Mouse (Mus musculus): ENCODE measurements at regions not wholly inside any gene's neighbourhood (a gene's known extent, or its start where the extent isn't known, plus 50 kb on each side); places are given as distances from the start of the nearest gene placed in this dataset.
"Not testable (repeated sequence)": the region's sequence is repeated elsewhere in the genome, so short reads cannot be mapped to it uniquely, and the experiment has no call there.

DNA sequence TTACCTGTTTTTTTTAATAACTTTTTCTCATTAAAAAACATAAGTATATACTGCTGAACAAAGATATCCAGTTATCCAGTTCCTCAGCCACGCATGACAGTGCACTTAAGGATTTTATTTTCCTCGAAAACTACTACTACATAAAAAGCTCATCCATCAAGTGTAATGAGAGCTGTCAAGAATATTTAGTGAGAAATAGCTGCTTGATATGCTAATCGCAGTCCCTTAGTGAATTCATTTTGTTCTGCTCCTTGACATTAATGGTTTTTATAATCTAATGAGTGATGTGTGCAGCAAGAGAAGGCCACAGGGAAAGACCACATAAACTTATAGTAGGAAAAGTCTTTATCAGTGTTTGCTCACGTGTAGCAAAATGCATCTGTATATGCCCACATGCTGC lies 754.0 kb upstream of the Slc39a10 start:
- no peak for ATAC-seq
- H3K27me3 ChIP-seq (ENCODE audit: control insufficient read depth, insufficient read depth, low read depth, low read length) = no peaks in the 10 kb centered on the region
- no peaks in the 10 kb centered on the region for H3K9me3 ChIP-seq (replicated peaks; ENCODE audit: control insufficient read depth, low read length, poor library complexity, severe bottlenecking)
- H3K4me1 ChIP-seq (ENCODE audit: control insufficient read depth, insufficient read depth, low read length) = no peaks in the 10 kb centered on the region
- no peak overlapping the region for H3K9ac ChIP-seq (ENCODE audit: low read depth, low read length)
- H3K27ac ChIP-seq (ENCODE audit: low read length) = no peak overlapping the region
- H3K4me3 ChIP-seq (ENCODE audit: low read depth, low read length) = no peak overlapping the region
- no peaks in the 10 kb centered on the region for H3K36me3 ChIP-seq (ENCODE audit: control insufficient read depth, insufficient read depth, low read length)
- WGBS = 49% methylated on average over 4 of the region's 4 CpGs
- H3K4me2 ChIP-seq (ENCODE audit: low read length) = no peak overlapping the region

DNA sequence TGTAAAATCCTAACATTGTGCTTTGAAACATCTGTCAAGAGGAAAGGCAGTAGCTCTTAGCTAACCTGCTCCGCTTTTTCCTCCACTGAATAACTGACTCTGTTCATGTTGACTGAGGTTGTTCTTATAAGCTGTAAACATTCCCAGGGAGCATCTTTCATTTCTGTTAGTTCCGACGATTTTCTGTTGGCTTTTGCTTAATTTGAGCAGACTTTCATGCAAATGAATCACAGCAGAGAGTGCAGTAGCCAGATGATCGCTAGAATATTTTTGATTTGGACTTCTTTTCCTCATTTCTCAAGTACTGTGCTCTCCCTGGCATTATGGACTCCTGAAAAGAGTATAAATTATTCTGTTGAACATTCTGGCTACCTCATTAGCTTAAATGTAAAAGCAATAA lies 713.9 kb upstream of the Slc39a10 start:
- no peak overlapping the region for H3K4me3 ChIP-seq (ENCODE audit: low read depth, low read length)
- H3K27me3 ChIP-seq (ENCODE audit: control insufficient read depth, insufficient read depth, low read depth, low read length) = no peaks in the 10 kb centered on the region
- 78% methylated on average over 4 of the region's 4 CpGs for WGBS
- ATAC-seq = no peak
- no peak overlapping the region for H3K9ac ChIP-seq (ENCODE audit: low read depth, low read length)
- H3K4me2 ChIP-seq (ENCODE audit: low read length) = no peak overlapping the region
- H3K36me3 ChIP-seq (ENCODE audit: control insufficient read depth, insufficient read depth, low read length) = no peaks in the 10 kb centered on the region
- H3K9me3 ChIP-seq (replicated peaks; ENCODE audit: control insufficient read depth, low read length, poor library complexity, severe bottlenecking) = no peaks in the 10 kb centered on the region
- H3K27ac ChIP-seq (ENCODE audit: low read length) = no peak overlapping the region
- peaks cover 6% of the 10 kb centered on the region for H3K4me1 ChIP-seq (ENCODE audit: control insufficient read depth, insufficient read depth, low read length)

DNA sequence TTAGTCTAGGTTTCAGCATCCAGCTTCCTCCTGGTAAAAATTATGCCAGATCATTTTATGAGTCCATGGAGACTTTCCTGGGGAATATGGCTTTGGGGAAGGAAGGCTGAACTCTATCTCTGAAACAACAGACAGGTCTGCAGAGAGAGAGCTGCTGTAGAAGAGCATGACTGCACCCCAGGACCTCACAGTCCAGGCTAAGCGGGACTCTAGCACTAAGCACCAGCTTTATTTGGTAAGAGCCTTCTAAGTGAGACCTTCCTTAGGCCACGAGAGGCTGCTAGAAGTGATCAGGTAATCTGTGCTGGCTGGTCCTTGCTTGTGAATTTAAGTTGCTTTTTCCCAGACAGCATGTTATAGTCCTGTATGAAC lies 711.3 kb upstream of the Slc39a10 start:
- 48% methylated on average over 2 of the region's 2 CpGs for WGBS
- Histone ChIP-seq H3K27ac (ENCODE audit: low read length) (no peak overlapping the region), H3K4me3 (ENCODE audit: low read depth, low read length) (no peak overlapping the region), H3K36me3 (ENCODE audit: control insufficient read depth, insufficient read depth, low read length) (no peaks in the 10 kb centered on the region), H3K4me1 (ENCODE audit: control insufficient read depth, insufficient read depth, low read length) (peaks cover 6% of the 10 kb centered on the region), H3K27me3 (ENCODE audit: control insufficient read depth, insufficient read depth, low read depth, low read length) (no peaks in the 10 kb centered on the region), H3K9ac (ENCODE audit: low read depth, low read length) (no peak overlapping the region), H3K9me3 (replicated peaks; ENCODE audit: control insufficient read depth, low read length, poor library complexity, severe bottlenecking) (no peaks in the 10 kb centered on the region), H3K4me2 (ENCODE audit: low read length) (no peak overlapping the region)
- no peak; the same call in 1 of the 2 replicates for ATAC-seq

DNA sequence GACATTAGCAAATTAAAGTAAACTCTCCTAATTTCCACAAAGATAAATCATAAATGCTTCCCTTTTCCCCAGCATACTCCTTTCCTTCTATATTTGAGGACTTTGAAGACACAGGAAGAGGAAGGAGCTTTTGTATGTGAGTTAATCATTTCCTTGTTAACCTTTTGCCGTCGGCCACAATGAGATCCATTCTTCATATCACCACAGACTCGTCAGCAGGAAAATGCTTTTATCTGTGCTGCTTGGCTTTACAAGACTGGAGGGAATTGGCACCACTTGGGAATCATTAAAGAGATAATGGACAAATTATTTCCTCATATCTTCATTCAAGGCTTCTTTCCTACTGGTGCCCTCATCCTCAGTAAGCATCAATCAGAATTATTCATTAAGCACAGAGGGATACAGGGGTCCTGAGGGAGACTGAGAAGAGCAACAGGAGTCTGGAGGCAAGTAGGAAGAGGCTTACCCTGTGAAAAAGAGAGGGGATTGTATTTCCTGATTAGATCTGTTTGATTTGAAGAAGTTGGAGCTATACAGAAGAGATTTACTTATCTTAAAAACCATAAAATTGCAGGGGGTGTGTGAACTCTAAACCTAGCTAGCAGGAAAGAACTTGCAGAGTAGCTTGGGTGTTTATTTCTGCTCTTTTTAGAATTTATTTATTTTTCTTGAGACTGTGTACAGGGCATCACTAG lies 710.8 kb upstream of the Slc39a10 start:
- no peak overlapping the region for H3K27ac ChIP-seq (ENCODE audit: low read length)
- peak; percentile 90 for ATAC-seq
- no peak overlapping the region for H3K9ac ChIP-seq (ENCODE audit: low read depth, low read length)
- 15% methylated on average over 3 of the region's 3 CpGs for WGBS
- no peak overlapping the region for H3K4me3 ChIP-seq (ENCODE audit: low read depth, low read length)
- no peaks in the 10 kb centered on the region for H3K9me3 ChIP-seq (replicated peaks; ENCODE audit: control insufficient read depth, low read length, poor library complexity, severe bottlenecking)
- no peaks in the 10 kb centered on the region for H3K36me3 ChIP-seq (ENCODE audit: control insufficient read depth, insufficient read depth, low read length)
- no peaks in the 10 kb centered on the region for H3K27me3 ChIP-seq (ENCODE audit: control insufficient read depth, insufficient read depth, low read depth, low read length)
- no peak overlapping the region for H3K4me2 ChIP-seq (ENCODE audit: low read length)
- peaks cover 6% of the 10 kb centered on the region for H3K4me1 ChIP-seq (ENCODE audit: control insufficient read depth, insufficient read depth, low read length)

DNA sequence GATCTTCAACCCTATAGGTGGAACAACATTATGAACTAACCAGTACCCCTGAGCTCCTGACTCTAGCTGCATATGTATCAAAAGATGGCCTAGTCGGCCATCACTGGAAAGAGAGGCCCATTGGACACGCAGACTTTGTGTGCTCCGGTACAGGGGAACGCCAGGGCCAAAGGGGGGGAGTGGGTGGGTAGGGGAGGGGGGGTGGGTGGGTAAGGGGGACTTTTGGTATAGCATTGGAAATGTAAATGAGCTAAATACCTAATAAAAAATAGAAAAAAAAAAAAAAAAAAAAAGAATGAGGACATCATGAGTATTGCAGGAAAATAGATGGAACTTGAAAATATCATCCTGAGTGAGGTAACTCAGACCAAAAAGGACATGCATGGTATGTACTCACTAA lies 701.0 kb upstream of the Slc39a10 start:
- not testable (repeated sequence) for H3K4me2 ChIP-seq (ENCODE audit: low read length); ATAC-seq; H3K27ac ChIP-seq (ENCODE audit: low read length); H3K36me3 ChIP-seq (ENCODE audit: control insufficient read depth, insufficient read depth, low read length); H3K9me3 ChIP-seq (replicated peaks; ENCODE audit: control insufficient read depth, low read length, poor library complexity, severe bottlenecking); H3K4me1 ChIP-seq (ENCODE audit: control insufficient read depth, insufficient read depth, low read length); H3K9ac ChIP-seq (ENCODE audit: low read depth, low read length); H3K27me3 ChIP-seq (ENCODE audit: control insufficient read depth, insufficient read depth, low read depth, low read length); H3K4me3 ChIP-seq (ENCODE audit: low read depth, low read length)
- WGBS = 88% methylated on average over 2 of the region's 4 CpGs

DNA sequence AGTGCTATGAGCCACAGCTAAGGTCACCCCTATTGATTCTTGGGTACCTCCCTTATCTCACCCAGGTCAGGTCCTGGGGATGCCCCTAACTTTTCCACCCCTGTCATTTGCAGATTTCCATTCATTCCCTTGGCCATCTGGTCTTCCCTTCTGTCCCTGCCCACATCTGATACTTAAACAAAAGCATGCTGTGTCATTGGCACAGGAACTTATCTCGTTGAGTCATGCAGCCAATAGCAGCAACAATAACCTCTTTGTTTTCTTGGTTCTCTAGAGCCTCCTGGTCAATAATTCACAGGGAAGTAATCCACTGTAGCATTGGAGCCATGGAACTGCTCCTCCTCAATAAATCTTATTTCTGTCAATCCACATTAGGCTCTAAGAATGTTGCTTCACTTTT lies 653.0 kb upstream of the Slc39a10 start:
- Histone ChIP-seq H3K9me3 (replicated peaks; ENCODE audit: control insufficient read depth, low read length, poor library complexity, severe bottlenecking) (no peaks in the 10 kb centered on the region), H3K27me3 (ENCODE audit: control insufficient read depth, insufficient read depth, low read depth, low read length) (no peaks in the 10 kb centered on the region), H3K4me1 (ENCODE audit: control insufficient read depth, insufficient read depth, low read length) (no peaks in the 10 kb centered on the region), H3K27ac (ENCODE audit: low read length) (no peak overlapping the region), H3K4me3 (ENCODE audit: low read depth, low read length) (no peak overlapping the region), H3K36me3 (ENCODE audit: control insufficient read depth, insufficient read depth, low read length) (no peaks in the 10 kb centered on the region), H3K9ac (ENCODE audit: low read depth, low read length) (no peak overlapping the region), H3K4me2 (ENCODE audit: low read length) (no peak overlapping the region)
- ATAC-seq = no peak
- WGBS = 29% methylated on average over 1 of the region's 1 CpGs

DNA sequence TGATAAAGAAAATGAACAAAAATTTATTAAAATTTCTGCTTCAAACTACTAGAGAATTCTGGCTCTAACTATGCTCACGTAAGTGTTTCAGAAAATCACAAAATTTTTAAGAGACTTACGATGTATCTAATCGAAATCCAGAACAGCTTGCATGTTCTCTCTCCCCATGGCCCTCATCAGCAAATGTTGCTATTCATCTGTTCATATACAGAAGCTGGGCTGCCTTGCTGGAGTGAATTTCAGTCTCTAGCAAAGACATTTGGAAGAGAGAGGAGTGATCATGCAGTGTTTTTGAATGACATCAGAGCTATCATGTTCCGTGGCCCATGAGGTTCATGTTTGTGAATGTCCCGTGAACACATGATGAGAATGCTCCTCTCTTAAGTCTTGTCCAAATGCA lies 618.8 kb upstream of the Slc39a10 start:
- Histone ChIP-seq H3K27ac (ENCODE audit: low read length) (no peak overlapping the region), H3K27me3 (ENCODE audit: control insufficient read depth, insufficient read depth, low read depth, low read length) (no peaks in the 10 kb centered on the region), H3K9me3 (replicated peaks; ENCODE audit: control insufficient read depth, low read length, poor library complexity, severe bottlenecking) (no peaks in the 10 kb centered on the region), H3K4me3 (ENCODE audit: low read depth, low read length) (no peak overlapping the region), H3K4me1 (ENCODE audit: control insufficient read depth, insufficient read depth, low read length) (no peaks in the 10 kb centered on the region), H3K36me3 (ENCODE audit: control insufficient read depth, insufficient read depth, low read length) (no peaks in the 10 kb centered on the region), H3K4me2 (ENCODE audit: low read length) (no peak overlapping the region), H3K9ac (ENCODE audit: low read depth, low read length) (no peak overlapping the region)
- no peak for ATAC-seq
- WGBS = 90% methylated on average over 5 of the region's 5 CpGs

DNA sequence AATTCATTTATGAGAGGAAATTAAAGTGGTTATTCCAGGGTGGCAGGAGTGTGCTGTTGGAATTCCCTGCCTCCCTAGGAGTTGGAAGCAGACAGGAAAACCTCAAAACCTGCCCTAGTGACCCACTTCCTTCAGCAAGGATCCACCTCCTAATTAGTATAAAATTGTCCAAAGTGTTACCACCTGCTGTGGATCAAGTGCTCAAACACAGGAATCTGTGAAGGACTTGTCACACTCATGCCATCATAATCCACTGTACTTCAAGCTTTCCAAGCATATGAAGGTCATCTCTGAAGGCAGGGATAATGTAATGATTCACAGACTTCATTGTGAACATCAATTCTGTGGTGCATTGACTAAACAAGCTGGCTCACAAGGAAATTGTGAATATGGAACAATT lies 615.1 kb upstream of the Slc39a10 start:
- H3K4me2 ChIP-seq (ENCODE audit: low read length) = no peak overlapping the region
- H3K27ac ChIP-seq (ENCODE audit: low read length) = no peak overlapping the region
- no peaks in the 10 kb centered on the region for H3K27me3 ChIP-seq (ENCODE audit: control insufficient read depth, insufficient read depth, low read depth, low read length)
- H3K4me1 ChIP-seq (ENCODE audit: control insufficient read depth, insufficient read depth, low read length) = no peaks in the 10 kb centered on the region
- no peak overlapping the region for H3K9ac ChIP-seq (ENCODE audit: low read depth, low read length)
- no peak for ATAC-seq
- H3K9me3 ChIP-seq (replicated peaks; ENCODE audit: control insufficient read depth, low read length, poor library complexity, severe bottlenecking) = no peaks in the 10 kb centered on the region
- no peak overlapping the region for H3K4me3 ChIP-seq (ENCODE audit: low read depth, low read length)
- no peaks in the 10 kb centered on the region for H3K36me3 ChIP-seq (ENCODE audit: control insufficient read depth, insufficient read depth, low read length)

DNA sequence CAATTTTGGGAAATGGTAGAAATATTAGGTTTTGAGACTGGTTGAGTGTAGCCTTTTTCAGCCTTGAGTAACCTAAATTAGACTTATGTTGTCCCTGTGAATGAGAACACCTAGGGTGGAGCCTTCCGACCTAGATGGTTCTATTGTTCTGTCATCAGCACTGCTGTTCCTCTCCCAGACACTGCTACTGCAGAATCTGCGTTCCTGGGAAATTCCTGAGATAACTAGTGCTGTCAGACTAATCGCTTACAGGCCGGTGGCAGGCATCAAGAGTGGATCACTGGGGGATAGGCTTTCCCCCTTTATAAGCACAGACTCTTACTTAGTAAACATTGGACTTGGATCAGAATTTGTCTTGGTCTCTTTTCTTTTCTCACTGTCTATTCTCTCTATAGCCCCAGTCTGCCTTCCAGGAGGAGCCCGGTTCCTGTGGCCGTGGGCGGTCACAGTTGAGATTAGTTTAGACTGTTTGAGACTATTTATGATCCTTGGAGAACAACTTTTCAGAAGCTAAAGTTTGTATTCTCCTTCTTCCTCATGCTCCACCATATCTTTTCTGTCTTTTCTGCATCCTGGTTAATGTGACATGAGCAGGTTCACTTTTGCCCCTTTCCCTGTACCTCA lies 596.0 kb upstream of the Slc39a10 start:
- H3K4me1 ChIP-seq (ENCODE audit: control insufficient read depth, insufficient read depth, low read length) = no peaks in the 10 kb centered on the region
- H3K27me3 ChIP-seq (ENCODE audit: control insufficient read depth, insufficient read depth, low read depth, low read length) = no peaks in the 10 kb centered on the region
- no peak overlapping the region for H3K9ac ChIP-seq (ENCODE audit: low read depth, low read length)
- no peaks in the 10 kb centered on the region for H3K36me3 ChIP-seq (ENCODE audit: control insufficient read depth, insufficient read depth, low read length)
- H3K27ac ChIP-seq (ENCODE audit: low read length) = no peak overlapping the region
- no peak overlapping the region for H3K4me3 ChIP-seq (ENCODE audit: low read depth, low read length)
- no peaks in the 10 kb centered on the region for H3K9me3 ChIP-seq (replicated peaks; ENCODE audit: control insufficient read depth, low read length, poor library complexity, severe bottlenecking)
- 82% methylated on average over 7 of the region's 7 CpGs for WGBS
- no peak overlapping the region for H3K4me2 ChIP-seq (ENCODE audit: low read length)
- ATAC-seq = no peak
